Mouse (Mus musculus): ENCODE results near the gene Prkci.

Gene Prkci

DNA sequence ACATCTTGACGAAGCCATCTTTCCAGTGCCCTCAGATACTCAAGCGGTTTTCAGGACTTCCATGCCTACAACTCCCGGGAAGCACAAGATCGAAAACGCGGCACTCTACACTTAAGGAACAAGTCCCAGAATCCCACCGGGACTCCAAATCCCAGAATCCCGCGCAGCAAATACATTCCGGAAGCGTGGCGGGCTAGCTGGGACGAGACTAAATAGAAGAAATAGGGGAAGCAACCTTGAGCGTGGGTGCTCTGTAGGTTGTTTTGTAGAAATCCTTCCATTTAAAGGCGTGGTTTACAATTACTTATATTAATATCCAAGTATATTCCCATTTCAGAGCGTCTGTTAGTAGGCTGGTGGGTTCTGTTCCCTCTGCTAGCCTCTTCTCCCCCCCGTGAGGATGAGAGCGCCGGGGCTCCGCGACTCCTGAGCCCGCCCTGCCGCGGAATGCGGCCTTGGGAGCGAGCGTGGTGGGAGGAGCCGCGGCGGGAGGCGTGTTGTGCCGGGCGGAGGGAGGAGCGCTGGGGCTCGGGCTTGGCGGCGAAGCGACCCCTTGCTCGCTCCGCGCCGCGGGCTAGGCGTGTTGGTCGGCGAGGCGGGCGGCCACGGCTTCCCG, at the start of gene Prkci:
Gene Prkci, plus strand, starts transcription at position 465 of the 616 bp plus-strand sequence.
- peak; percentile 97 for DNase-seq (ENCODE audit: low spot score)

- DNase-seq (ENCODE audit: low spot score): no peak
Measured at GRCm38 (mm10) chr3:30951652-30952051, 43.9 kb upstream of the Prkci start.

- DNase-seq (ENCODE audit: low spot score): no peak
Measured at GRCm38 (mm10) chr3:30952273-30953070, 43.1 kb upstream of the Prkci start.

GRCm38 (mm10) chr3:30956327-30956726, 39.2 kb upstream of the Prkci start:
- no peak for DNase-seq (ENCODE audit: low spot score)

GRCm38 (mm10) chr3:30958709-30959108, 36.8 kb upstream of the Prkci start:
- DNase-seq (ENCODE audit: low spot score): no peak

DNA sequence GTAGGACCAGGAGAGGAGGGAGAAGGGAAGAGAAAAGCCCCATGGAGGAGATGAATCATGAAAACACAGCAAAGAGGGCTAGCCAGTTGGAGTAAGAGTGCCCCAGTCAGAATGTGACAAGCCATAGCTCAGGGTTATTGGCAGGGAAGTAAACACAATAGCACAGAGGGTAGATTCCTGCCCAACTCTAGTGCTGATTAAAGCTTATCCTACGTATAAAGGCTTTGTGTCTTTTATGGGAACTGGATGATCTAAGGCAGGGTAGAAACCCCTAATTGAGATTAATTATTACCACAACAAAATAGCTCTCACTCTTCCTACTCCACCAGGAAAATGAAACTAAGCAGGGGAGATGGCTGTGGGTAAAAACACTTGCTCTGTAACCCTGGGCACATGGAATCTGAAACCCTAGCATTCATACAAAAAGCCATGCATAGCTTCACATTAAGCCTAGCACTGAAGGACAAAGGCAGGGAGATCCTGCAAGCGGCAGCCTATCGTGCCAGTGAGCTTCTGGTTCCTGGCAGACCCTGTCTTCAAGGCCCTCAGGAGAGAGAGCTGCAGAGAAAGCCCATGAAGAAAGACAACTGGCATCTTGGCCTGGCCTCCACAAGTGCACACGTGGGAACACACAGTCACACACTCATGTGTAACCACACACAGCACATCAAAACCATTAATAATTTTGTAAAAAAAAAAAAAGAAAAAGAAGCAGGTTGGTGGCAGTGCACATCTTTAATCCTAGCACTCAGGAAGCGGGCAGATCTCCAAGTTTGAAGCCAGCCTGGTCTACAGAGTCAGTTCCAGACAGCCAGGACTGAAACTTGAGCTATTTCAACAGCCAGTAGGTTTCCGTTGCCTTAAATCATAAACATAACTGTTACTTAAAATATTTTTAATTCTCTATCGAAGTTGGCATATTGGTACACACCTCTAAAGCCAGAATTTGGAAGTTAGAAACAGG, 35.4 kb upstream of the Prkci start:
- DNase-seq (ENCODE audit: low spot score): no peak

GRCm38 (mm10) chr3:30963100-30963499, 32.4 kb upstream of the Prkci start:
- DNase-seq (ENCODE audit: low spot score): no peak

DNA sequence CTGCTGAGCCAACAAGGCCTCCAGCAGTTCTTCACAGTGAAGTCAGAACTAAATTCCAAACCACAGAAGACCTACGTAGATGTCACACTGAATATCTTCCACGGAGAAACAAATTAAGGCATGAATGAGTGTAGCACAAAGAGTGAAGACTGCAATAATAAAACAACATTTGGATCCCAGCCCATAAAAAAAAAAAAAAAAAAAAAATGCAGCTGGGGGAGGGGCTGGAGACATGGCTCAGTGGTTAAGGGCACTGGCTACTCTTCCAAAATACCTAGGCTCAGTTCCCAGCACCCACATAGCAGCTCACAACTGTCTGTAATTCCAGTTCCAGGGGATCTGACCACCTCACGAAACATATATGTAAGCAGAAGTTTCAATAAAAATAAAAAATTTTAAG, 31.3 kb upstream of the Prkci start:
- no peak for DNase-seq (ENCODE audit: low spot score)

DNA sequence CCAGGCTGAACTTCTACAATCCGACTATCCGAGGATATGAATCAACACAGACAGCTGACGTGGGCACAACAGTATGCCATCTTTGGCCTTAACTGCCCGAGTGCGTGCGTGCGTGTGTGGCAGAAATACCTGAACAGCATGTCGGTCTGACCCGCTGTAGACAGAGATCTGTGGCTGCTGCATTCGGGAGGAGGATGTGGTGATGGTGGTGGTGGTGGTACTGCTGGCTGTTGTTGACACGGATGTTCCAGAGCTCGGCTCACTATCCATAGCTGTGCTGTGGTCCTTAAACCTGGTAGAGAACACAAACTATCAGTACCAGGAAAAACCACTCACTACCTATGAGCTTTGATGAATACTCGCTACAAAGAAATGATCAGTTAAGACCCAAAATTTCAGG, 29.9 kb upstream of the Prkci start:
- no peak for DNase-seq (ENCODE audit: low spot score)

- DNase-seq (ENCODE audit: low spot score): peak; percentile 55
Measured at GRCm38 (mm10) chr3:30968531-30969092, 26.9 kb upstream of the Prkci start.

DNA sequence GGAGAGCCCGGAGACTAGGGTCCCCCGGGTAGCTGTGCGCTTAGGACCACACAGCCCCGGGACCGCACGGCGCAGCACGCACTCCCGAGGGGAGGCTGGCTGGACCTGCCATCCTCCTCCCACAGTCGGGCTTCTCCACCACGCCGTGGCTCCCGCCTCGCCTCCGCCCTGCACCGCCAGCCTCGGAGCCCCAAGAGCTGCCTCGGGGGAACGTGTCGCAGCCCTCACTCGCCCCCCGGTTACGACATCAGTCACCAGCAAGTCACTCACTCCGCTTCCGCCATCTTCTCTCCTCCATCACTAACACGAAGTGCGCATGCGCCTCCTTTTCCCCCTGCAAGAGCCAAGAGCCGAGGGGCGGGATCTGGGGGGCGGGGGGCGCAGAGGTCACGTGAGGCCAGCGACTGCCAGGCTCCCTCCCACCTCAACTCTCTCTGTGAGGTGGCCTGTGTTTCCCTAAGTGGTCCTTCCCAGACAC, 26.4 kb upstream of the Prkci start, which contains the start of gene Phc3:
Gene Phc3, minus strand, starts transcription at position 312 of the 478 bp plus-strand sequence.
- peak; percentile 96 for DNase-seq (ENCODE audit: low spot score)

DNA sequence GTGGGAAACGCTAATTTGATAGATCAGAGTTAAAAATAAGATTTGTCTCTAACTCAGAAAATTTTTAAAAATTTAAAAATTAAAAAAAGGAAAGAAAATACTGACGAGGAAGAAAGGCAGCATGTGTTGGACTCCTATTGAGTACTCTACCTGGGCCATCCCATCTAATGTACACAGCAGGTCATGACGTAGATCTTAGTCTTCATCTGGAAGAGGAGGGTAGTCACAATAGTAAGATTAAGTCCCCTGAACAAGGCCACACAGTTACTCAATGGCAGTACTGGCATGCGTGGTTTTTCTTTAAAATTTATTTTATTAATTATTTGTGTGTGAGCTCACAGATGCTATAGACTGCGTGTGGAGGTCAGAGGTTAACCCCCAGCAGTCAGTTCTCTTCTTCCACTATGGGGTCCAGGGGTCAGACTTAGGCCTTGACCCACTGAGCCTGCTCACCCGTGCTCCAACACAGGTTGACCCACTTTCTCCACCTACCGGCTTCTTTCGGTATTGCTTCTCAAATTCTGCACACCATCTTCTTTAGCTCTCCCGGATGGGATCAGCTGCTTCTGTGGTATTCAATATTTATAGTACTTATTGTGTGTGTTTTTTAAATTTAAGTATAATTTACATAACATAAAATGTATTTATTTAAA, 20.3 kb upstream of the Prkci start:
- DNase-seq (ENCODE audit: low spot score): peak; percentile 91

GRCm38 (mm10) chr3:30976991-30977603, 18.4 kb upstream of the Prkci start:
- no peak for DNase-seq (ENCODE audit: low spot score)

- no peak for DNase-seq (ENCODE audit: low spot score)
Measured at GRCm38 (mm10) chr3:30981616-30982380, 13.7 kb upstream of the Prkci start.

GRCm38 (mm10) chr3:30982924-30983536, 12.5 kb upstream of the Prkci start:
- no peak for DNase-seq (ENCODE audit: low spot score)

- no peak for DNase-seq (ENCODE audit: low spot score)
Measured at GRCm38 (mm10) chr3:30987396-30988318, 7.9 kb upstream of the Prkci start.

GRCm38 (mm10) chr3:30992161-30992560, 3.4 kb upstream of the Prkci start:
- DNase-seq (ENCODE audit: low spot score): no peak

DNA sequence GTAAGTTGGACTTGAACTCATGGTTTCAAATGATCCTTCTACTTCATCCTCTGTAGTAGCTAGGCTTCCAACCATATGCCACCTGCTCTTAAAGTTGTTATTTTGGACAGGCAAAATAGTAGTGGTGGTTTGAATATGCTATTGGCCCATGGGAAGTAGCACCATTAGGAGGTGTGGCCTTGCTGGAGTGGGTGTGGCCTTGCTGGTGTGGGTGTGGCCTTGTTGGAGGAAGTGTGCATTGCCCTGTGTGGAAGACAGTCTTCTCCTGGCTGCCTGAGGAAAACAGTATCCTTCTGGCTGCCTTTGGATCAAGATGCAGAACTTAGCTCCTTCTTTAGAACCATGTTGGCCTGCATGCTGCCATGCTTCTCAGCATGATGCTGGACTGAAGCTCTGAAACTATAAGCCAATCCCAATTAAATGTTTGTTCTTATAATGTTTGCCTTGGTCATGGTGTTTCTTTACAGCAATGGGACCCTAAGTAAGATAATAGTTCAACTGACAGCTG, 2.4 kb upstream of the Prkci start:
- no peak for DNase-seq (ENCODE audit: low spot score)

Data from retina, embryonic 14.5 days (tissue).